Mouse (Mus musculus): ENCODE data around the gene Kl.

DNA sequence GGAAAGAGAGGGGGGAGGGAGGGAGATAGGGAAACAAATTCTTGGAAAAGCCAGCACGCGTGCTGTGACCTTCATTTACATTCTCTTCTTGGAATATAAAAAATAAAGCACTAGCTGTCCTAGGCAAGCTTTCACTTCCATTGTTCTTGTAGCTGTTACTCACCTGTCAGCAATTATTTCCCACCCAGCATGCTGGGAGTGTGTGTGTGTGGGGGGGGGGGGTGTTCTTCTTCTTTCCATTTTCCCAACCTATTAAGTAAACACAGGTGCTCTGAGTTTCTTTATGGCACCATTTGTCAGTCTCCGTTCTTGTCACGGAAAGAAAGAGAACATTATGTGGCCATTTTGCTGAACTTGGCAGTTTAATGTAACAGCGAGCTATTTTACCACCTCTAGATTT lies 66.6 kb downstream of the Kl start:
- TF ChIP-seq CTCF (conservative IDR thresholded peaks at IDR 0.05; ENCODE audit: insufficient read depth, insufficient read length, low read depth, low read length) (no peak), POLR2A (IDR thresholded peaks at IDR 0.05; ENCODE audit: low read depth, low read length) (no peak)

All from kidney, adult 2 months (tissue).